Mouse (Mus musculus): ENCODE measurements around the gene Elob.

GRCm38 (mm10) chr17:23843141-23843811, 14.3 kb upstream of the Elob start:
- TF ChIP-seq CTCF (IDR thresholded peaks at IDR 0.05; ENCODE audit: extremely low read depth, insufficient read depth, low read length): no peak
- TF ChIP-seq POLR2A (IDR thresholded peaks at IDR 0.05; ENCODE audit: extremely low read depth, insufficient read depth, low read length): no peak
